Mouse (Mus musculus): ENCODE results near the gene Ttll3.

The Ttll3 gene

DNA sequence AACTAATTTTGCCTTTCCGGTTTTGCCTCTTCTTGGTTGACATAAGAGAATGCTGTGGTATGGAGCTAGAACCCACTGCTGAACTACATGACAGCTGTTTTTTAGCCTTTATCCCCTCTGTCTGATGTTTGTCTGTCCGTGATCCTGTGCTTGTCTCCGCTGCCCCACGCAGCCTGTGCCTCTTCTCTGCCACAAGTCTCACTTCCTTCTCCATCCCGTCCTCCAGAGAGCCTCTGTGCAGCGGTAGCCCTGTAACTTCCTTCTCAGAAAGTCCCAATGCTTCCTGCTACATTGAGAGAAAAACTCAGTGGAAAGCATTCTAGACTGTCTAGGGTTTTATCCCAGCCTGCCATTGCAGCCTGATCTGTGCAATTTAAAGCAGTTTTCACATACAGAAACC, 9.8 kb upstream of the Ttll3 start:
- DNase-seq (ENCODE audit: low spot score): no peak

DNA sequence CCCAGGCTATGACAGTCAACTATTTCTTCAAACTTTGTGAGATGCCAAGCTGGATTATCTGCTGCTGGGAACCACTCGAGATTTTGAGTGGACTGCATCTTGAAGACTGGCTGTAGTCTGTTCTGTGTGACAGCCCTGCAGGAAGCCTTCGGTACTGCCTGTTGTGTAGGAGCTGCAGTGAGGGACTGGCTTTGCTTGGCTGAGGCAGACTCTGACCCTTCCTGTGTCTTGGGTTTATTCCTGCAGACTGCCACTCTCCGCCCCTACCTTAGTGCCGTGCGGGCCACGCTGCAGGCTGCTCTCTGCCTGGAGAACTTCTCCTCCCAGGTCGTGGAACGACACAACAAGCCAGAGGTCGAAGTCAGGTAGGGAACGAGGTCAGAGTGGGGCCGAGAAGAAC, 8.6 kb upstream of the Ttll3 start:
- peak; percentile 29 for DNase-seq (ENCODE audit: low spot score)

DNA sequence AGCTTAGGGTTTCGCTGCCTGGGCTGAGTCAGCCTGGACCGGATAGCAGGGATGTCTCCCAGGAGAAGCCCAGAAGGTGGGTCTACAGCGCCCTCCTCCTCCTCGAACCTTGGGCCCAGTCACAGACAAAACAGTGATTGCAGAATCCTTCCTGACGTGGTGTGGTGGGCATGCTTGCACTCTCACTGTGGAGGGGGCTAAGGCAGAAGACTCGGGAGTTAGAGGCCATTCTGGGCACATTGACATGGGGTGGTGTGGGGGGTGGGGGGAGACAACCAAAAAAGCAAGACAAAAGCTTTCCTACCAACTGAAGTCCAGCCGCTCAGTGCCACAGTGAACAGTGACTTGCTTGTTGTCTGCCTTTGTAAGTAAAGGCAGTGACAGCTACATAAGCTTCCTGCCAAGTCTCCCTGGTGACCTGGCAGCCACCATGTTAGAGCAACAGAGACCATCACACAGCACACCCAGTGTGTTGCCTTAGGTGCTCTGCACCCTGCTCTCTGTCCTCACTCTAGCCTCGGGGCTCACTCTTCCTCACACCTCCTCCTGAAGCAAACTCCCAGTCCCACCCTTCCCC, 4.6 kb upstream of the Ttll3 start:
- no peak for DNase-seq (ENCODE audit: low spot score)

DNA sequence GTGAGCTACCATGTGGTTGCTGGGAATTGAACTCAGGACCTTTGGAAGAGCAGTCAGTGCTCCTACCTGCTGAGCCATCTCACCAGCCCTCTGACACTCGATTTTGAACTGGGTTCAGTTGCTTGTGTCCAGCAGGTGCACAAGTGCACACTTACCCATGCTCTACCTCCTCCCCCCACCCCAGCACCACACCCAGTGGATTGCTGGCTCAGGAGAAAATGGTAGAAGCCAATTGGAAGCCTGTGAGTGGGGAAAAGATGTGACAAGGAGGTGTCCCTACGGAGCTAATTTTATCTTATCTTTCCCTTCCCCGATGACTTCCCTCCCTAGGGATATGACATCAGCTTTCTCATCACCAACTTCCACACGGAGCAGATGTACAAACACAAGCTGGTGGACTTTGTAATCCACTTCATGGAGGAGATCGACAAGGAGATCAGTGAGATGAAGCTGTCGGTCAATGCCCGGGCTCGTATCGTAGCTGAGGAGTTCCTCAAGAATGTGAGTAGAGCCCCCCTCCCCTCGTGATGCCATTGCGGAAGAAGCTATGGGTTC, 3.8 kb upstream of the Ttll3 start:
- DNase-seq (ENCODE audit: low spot score): peak; percentile 58

DNA sequence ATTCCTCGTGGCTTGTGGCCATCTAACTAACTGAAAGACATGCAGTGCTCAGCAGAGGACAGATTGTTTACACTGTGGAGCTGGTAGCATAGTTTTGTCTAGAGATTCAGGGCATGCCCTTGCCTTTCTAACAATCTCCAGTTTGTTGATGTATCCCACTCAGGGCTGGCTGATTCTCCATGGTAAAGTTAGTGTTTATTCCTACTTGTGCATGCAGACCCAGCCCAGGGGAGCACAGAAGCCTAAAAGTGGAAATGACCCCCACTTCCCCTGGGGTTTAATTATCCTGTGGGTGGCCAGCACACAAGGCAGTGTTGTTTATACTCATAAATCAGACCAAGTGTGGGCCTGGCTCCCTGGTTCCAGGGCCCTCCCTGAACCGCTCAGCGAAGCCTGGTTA, 3.0 kb upstream of the Ttll3 start:
- DNase-seq (ENCODE audit: low spot score): no peak

DNA sequence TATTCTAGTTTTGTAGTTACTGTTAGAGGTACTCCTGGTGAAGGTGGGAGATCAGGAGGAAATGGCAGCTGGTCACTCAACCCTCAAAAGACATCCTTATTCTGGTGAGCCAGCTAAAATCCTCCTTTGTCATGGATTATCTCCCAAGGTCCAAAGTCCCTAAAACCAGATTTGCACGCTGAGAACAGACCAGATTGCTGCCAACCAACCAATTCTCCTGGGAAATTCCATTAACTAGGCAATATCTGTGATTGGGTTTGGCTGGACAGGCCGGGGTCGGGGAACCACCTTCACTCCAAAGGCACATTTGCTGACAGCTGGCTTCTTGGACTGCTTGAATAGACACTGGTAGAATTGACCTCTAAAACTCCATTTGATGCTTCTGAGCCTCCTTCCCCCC, 1.7 kb downstream of the Ttll3 start:
- DNase-seq (ENCODE audit: low spot score): peak; percentile 55

DNA sequence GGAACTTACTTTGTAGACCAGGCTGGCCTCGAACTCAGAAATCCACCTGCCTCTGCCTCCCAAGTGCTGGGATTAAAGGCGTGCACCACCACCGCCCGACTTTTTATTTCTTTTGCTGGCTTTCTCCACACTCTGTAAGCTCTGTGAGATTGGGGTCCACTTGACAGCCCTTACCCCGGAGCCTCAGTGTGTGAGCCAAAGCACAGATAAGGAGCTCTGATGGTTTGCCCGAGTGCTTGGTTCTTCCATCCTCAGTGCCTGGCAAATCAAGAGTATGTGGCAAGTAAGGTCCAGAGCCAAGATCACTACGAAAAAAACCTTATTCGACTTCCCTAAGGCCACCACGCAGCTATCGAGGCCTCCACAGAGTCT, 2.9 kb downstream of the Ttll3 start:
- no peak for DNase-seq (ENCODE audit: low spot score)

DNA sequence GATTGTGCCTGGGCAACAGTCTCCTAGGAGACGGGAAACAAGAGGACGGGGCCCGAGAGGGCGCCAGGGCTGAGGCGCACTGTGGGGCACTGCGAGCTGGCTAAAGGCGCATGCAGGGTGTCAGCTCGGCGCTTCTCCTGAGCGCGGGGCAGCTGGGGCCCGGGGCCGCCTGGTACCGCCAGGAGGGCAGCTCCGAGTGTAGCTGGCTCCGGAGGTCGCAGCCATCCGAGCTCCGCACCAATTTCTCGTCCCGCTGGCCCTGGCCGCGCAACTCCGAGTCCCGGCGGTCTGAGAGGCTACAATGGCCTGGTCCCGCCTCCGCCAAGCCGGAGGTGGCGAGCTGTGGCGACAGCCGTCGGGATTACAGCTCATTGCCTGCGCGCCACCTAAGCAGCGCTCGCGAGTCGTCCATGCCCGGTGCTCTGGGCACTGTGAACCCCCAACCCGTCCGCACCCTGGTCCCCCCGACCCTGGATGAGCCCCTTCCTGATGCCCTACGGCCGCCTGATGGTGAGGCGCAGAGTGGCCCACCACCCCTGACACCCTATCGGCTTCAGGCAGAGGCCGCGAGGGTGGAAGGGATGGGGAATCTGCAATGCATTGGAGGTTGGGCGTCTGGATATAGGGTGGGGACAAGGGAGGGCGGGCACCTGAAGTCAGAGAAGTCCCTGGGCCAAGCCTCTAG, 3.5 kb downstream of the Ttll3 start:
- DNase-seq (ENCODE audit: low spot score): no peak

DNA sequence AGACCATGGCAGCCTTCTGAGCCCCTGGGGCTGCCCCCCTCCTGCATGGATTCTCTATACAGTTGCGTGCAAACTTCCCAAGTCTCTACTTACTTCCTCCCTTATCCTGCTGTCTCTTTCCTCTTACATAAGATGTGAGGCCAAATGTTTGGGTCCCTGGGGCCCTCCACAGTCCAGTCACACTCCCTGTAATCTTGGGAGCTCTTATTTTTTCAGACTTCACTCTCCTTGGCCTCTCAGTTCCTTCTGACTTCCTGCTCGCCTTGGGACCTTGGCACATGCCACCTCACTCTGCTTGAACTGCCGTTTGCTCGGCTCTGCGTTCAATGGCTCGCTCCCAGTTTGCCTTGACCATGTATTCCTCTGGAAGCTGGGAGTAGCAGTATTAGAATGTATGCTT, 4.9 kb downstream of the Ttll3 start:
- DNase-seq (ENCODE audit: low spot score): no peak

DNA sequence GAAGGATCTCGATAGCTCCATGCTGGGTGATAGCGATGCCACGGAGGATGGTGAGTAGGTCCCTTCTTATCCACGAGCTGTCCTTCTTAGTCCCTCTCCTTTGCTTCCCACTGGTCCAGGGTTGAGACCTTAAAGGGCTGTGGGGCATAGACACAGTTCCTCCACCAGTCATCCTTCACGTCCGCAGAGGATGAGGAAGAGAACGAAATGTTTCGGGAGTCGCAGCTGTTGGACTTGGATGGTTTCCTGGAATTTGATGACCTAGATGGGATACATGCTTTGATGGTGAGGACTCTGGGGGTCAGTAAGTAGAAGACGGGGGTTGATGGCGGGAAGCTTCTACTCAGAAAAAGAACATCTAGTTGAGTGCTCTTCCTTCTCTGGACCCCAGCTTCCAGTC, 5.8 kb downstream of the Ttll3 start:
- DNase-seq (ENCODE audit: low spot score): no peak

DNA sequence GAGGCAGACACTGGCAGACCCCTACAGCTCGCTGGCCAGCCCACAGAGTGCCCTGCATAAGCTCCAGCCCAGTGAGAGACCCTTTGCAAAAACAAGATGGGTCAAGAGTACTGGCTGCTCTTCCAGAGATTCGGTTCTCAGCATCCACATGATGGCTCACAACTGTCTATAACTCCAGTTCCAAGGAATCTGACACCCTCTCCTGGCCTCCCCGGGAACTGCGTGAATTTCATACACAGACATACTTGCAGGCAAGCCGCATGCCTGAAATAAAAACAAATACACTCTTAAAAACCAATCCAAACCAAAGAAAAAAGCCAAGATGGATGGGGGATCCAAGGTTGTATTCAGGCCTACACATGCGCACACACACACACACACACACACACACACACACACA, 6.4 kb downstream of the Ttll3 start:
- DNase-seq (ENCODE audit: low spot score): no peak

DNA sequence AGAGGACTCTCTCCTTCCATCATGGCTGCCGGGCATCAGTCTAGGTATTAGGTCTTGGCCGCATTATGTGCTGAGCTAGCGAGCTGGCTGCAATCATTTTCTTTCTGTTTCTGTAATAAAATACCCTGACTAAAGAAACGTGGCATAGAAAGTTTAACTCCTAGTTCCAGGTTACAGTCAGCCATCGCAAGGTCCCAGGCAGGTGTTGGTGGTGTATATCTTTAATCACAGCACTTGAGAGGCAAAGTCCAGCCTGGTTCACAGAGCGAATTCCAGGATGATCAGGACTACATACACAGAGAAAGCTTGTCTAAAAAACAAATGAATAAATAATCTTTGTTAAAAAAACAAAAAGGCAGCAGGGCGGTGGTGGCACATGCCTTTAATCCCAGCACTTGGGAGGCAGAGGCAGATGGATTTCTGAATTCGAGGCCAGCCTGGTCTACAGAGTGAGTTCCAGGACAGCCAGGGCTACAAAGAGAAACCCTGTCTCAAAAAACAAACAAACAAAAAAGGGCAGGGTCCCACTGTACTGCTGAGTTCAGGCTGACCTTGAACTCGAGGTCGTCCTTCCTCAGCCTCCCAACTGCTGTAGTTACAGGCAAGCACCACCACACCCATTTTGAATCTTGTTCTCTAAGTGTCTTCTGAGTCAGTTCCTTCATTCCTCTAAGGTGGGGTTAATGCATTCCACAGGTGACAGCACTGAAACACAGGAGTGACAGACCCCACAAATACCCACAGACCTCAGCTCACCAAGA, 7.4 kb downstream of the Ttll3 start:
- no peak for DNase-seq (ENCODE audit: low spot score)

DNA sequence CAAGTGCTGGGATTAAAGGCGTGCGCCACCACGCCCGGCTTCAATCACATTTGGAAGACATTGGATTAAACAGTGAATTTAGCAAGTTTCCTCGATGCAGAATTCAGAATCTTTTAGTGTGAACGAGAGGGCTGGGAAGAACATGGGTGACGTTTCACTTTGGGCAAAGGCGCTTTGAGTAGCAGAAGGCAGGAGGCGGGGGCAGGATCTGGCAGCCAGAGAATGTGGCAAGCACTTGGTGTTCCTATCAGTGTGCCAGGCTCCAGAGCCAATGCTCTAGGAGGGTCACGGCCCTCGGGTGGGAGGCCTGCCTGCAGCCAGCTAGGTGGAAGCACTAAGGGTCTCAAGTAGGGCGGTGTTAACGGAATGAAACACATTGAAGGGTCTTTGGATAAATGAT, 13.0 kb downstream of the Ttll3 start:
- no peak for DNase-seq (ENCODE audit: low spot score)

DNA sequence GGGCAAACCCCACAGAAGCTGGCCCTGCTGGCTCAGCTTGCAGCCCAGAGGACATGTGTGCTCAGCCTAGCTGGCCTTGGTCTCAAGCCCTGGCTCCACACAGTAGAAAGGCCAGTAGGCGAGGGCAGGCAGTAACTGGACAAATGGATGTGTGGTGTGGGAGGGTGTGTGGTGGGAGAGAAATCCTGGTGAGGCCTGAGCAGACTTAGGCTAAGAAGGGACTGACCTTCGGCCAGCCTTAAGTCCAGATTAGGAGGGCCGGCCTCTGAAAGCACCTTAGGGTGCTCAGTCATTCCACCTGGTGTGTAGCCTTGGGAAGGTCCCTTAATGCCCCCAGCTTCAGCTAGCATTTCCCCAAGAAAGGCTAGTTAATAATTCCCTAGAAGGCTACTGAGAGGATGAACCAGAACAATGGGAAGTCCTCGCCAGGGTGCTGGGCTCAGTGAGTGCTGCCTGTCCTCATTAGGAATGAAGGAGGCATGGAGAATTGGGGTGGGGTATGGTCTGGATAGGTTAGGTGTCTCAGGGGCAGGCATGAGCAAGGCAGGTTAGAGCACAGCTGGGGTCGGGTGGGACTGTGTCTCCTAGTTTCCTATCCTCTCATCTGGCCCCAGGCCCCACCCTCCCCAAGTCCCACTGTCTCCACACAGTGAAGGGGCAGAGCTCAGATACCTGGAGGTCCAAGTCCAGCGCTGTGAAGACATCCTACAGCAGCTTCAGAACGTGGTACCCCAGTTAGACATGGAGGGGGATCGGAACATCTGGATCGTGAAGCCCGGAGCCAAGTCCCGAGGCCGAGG, 15.8 kb downstream of the Ttll3 start:
- DNase-seq (ENCODE audit: low spot score): no peak

DNA sequence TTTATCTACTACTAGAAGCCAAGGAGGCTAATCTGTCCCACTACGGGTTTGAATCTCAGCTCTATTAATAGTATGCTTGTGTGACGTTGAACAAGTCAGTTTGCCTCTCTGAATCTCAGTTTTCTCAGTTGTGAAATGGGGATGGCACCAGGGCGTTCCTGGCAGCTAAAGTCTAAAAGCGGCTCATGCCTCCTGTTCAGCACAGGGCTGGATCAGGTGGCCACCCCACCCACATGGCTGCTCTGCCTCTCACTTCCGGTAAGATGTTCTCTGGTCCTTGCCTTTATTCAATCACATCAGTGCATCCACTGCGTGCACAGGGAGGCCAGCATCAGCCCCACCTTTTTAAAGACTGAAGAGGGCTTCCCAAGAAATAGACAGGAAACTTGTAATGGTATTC, 16.4 kb downstream of the Ttll3 start:
- no peak for DNase-seq (ENCODE audit: low spot score)

DNA sequence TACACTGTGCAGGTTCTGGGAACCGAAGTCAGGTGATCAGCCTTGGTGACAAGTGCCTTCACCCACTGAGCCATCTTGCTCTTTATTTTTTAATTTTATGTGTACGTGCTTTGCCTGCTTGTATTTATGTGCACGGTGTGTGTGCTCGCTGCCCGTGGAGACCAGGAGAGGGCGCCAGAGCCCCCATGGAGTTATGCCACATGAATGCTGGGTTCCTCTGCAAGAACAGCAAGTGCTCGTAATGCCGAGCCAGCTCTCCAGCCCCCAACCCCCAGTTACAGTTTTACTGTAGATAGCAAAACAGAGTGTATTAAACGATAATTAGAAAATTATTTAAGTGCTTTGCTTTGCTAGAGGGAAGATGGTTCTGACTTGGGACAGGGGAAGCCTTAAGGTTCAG, 17.6 kb downstream of the Ttll3 start:
- DNase-seq (ENCODE audit: low spot score): no peak

DNA sequence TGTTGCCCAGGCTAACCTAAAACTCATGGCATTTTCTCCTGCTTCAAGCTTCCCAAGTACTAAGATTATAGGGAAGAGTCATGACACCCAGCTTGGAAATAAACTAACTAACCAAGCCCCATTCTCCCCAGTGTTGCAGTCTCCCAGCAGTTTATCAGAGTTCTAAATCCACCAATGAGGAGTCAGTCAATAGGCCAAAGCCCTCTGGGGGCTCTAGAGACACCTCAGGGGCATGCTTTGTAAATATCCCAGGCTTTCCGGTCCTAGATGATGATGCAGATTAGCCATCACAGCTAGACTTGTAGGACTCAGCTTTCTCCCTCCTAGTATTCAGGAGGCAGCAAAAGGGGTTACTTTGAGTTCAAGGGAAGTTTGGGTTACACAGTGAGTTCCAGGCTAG, 20.9 kb downstream of the Ttll3 start:
- DNase-seq (ENCODE audit: low spot score): no peak

DNA sequence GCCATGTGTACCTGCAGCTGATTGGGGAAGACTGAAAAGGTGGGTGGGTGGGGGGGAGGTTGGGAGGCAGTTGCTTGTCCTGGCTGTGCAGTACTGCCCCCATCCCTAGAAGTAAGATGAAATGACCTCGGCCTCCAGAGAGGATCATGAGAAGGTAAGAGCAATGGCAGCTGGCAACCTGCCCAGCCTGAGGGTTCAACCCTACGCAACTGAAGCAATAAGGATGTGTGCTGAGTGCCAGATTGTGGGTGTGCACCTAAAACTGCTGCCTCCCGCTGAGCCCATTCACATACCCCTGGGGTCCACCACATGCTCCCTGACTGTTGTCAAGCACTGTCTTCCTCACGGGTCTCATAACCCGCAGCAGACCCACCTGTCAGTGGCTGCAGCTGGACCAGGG, 27.4 kb downstream of the Ttll3 start:
- no peak for DNase-seq (ENCODE audit: low spot score)

DNA sequence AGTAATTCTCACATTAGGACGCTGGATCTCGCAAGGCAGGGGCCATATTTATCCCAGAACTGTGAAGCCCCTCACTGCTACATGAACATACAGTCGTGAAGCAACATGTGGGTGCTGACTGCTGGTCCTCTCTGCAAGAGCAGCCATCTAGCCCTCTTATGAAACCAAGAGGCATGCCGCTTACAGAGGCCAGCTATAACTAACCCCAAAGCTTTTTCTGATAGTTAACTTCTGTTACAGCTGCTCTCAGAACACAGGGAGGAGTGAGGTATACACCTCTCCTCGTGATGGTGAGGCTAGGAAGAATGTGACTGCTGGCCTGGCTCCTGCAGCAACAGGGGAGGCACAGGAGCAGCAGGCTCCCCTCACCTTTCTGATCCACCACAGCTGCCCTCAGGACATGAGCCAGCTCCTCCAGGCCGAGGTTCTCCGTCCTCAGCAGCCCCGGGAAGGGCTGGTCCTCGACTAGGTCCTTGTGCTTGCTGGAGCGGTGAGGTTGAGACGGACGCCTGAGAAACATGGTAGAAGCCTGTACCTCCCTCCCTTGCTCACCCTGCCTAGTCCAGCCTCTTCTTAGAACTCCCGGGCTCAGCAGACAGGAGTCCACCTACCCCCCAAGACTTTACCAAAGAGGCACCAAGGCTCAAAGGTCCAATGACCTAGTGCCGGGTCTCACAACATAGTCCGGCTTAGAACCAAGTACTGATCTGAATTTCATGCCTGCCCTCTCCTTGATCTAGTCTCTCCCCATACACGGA, 29.6 kb downstream of the Ttll3 start:
- peak; percentile 41 for DNase-seq (ENCODE audit: low spot score)

DNA sequence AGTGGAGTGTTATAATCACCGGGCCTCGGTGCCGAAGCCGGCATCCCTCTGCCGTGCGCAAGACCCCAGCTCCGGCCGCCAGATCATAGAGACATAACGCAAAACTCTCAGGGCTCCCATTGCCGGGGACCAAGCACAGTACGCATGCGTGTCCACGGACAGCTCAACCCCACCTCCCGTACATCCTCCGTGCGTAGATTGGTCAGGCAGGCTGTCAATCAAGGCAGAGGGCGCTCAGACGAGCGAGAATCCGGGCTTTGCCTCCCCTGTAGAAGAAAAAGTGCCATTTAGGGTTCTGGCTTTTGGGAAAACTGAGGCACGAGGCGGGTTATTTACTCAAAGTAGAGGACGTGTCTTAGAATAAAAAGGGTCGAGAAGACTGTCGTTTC, 30.1 kb downstream of the Ttll3 start, which contains the start of gene Rpusd3:
Gene Rpusd3 (minus strand): TSS at position 142 of the 389 bp plus-strand sequence.
- peak; percentile 98 for DNase-seq (ENCODE audit: low spot score)

DNA sequence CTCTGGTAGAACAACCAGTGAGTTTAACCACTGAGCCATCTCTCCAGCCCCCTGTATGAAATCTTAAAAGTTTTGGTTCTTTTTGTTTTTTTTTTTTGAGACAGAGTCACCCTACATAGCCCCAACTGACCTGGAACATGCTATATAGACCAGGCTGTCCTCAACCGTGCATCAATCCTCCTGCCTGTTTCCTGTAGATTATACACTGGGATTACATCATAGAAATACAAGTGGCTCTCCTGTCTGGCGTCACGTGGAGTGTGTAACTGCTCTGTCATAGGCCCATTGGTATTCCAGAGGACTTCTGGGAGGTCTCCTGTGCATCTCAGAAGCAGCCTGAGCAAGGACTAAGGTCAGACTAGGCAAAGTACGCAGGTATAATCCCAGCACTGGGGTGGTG, 33.9 kb downstream of the Ttll3 start:
- no peak for DNase-seq (ENCODE audit: low spot score)

DNA sequence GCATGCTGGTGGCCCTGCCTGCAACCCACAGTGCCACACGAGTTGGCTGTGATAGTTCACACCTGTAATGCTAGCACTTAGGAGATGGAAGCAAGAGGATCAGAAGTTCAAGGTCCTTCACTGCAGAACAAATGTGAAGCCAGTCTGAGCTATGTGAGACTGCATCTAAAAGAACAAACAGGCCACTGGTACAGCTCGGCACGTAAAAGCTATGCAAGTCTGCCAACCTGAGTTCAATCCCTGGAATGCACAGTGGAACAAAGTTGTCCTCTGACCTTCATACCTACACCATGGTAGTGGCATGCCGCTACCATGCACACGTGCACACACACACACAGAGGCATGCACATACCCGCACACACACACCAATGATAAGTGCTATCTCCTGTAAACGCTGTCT, 35.1 kb downstream of the Ttll3 start:
- no peak for DNase-seq (ENCODE audit: low spot score)
